Mouse (Mus musculus) T-helper 2 cell (primary cell): ENCODE measurements around the gene Usp4.

ENCODE experiments used
- in situ Hi-C: fragments of 300-600 bp; cut with MboI, MseI; formaldehyde crosslinking; loops from one replicate; pipeline ENCODE4 v1.15.1; 2025; ENCODE audit warnings: high pct_unique_total_duplicates

The Usp4 gene

GRCm38 (mm10) chr9:108347540-108348289 is at the start of gene Usp4:
Gene Usp4 (plus strand): TSS chr9:108347853.
- in situ Hi-C loops: loop anchor here (5.0 kb wide), 1 partner anchor 45 kb away; no protein-coding TSS in a partner anchor

DNA sequence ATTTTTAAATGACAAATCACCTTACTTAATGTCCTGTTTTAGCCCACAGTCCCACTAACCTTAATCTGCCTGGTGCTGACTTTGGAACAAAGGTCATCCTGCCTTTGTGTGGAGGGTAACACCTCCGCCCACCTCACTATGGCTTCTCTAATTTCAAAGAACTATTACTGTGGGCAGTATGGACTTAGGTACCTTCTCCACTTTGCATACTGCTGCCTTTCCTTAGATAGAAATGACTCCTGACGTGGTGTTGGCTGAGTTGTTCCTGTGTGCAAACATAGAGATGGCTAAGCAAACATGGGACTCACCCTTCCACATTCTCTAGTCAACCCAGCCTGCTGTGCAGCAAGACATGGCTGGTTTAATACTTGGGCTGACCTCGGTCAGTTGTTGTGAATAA is 45.8 kb upstream of the Usp4 start:
- in situ Hi-C loops: loop anchor here (5.0 kb wide), 1 partner anchor 45 kb away; the partner anchor contains the start of gene Usp4

DNA sequence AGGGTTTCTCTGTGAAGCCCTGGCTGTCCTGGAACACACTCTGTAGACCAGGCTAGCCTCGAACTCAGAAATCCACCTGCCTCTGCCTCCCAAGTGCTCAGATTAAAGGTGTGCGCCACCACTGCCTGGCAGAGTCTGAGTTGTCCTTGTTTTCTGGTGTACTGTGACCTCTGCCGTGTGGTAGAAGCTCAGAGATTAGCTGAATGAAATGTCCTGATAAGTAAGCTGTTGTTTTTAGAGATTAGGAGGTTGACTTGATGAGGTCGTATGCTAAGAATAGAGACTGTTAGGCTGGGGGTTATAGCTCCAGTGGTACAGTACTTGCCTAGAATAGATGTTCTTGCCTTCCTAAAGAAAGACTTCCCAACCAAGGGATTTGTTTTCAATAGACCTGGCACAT is 42.9 kb upstream of the Usp4 start:
- in situ Hi-C loops: loop anchor here (5.0 kb wide), 1 partner anchor 43 kb away; the partner anchor contains the start of gene Usp4

- in situ Hi-C loops: no loop called here
Measured at GRCm38 (mm10) chr9:108305170-108305569, 42.5 kb upstream of the Usp4 start.

DNA sequence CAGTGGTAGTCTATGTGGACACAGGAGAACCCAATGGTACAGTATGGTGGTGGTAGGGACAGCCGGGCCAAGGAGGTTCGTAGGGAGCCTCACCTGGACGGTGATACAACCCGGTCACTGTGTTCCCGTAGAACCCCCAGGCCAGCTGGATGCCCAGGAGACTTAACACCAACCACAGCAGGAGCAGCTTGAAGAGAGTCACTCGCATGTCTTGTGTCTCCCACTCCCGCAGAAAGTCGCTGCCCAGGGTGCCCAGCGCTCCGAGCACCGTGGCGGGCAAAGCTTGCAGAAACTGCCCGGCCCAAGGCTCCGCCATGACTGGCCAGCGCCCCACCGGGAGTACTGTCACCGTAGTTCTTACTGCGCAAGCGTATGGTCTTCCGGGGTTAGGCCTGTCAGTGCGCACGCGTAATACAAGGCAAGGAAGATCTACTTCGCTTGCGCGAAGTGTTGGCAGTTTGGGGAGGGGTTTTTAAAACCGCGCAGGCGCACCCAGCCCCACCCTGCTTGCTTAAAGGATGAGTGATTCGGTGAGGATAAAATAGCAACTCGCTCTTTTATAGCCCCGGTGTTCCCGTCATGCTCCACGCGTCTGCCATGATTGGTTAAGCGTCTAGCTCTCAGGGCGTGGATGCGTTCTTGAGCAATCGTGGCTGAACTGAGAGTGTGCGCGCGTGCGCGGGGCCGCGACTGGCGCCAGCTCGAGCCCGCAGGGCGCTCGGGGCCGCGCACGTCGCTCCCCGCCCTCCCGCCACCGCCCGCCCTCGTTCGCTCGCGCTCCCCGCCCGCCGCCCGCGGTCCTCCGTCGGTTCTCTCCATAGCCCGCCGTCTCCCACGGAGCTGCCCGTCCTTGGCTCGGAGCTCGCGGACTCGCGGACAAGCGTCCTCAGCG is 41.8 kb upstream of the Usp4 start, which contains the start of the genes Rhoa and Tcta:
Gene Rhoa (plus strand): TSS at position 501 of the 892 bp plus-strand sequence.
Gene Tcta (minus strand): TSS at position 532 of the 892 bp plus-strand sequence.
- in situ Hi-C loops: no loop called here

DNA sequence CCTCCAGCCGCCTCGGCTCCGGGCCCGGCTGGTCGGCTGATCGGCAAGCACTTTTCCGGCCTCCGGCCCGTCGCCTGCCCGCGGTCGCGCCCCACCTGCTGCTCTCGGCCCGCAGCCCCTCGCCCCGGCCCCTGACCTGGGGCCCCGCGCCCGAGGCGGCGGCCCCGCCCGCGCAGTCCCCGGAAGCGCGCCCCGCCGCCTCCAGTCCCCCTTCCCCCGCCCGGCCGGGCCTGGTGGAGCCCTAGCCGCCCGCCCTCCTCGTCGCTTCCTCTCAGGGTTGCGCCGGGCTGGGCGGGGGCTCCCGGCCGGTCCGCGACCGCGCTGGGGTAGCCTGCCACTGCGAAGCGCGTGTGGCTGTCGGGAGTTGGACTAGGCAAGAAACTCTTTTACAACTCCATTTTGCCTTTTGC is 41.1 kb upstream of the Usp4 start:
- in situ Hi-C loops: no loop called here

- in situ Hi-C loops: no loop called here
Measured at GRCm38 (mm10) chr9:108307021-108307807, 40.4 kb upstream of the Usp4 start.

DNA sequence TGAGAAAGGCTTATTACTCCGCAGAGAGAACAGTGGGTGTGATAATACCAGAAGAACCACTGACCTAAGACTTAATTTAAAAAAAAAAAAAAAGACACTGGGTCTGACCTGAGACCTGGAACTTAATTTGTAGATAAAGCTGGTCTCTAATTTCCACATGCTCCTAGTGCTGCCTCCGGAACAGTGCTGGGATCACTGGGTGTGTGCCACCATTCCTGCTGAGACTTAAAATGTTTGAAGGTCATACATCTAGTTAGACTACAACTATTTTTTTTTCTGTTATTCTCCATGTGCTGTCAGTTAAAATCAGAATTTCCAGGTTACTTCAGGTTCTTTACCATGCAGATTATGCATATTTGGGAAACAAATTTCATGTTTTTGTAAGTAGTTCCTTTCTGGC is 39.5 kb upstream of the Usp4 start:
- in situ Hi-C loops: no loop called here

GRCm38 (mm10) chr9:108317572-108317971 is 30.1 kb upstream of the Usp4 start:
- in situ Hi-C loops: loop anchor here (10.0 kb wide), 1 partner anchor 1867 kb away; no protein-coding TSS in a partner anchor

GRCm38 (mm10) chr9:108318462-108318861 is 29.2 kb upstream of the Usp4 start:
- in situ Hi-C loops: loop anchor here (10.0 kb wide), 1 partner anchor 1866 kb away; no protein-coding TSS in a partner anchor

DNA sequence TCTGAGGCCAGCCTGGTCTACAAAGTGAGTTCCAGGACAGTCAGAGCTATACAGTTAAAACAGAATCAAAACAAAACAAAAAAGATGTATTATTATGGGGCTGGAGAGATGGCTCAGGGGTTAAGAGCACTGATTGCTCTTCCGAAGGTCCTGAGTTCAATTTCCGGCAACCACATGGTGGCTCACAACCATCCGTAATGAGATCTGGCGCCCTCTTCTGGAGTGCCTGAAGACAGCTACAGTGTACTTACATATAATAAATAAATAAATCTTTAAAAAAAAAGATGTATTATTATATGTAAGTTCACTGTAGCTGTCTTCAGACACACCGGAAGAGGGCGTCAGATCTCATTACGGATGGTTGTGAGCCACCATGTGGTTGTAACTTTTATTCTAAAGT is 25.6 kb upstream of the Usp4 start:
- in situ Hi-C loops: loop anchor here (10.0 kb wide), 1 partner anchor 63 kb away; no protein-coding TSS in a partner anchor

GRCm38 (mm10) chr9:108324784-108325183 is 22.9 kb upstream of the Usp4 start:
- in situ Hi-C loops: loop anchor here (10.0 kb wide), 1 partner anchor 60 kb away; no protein-coding TSS in a partner anchor

DNA sequence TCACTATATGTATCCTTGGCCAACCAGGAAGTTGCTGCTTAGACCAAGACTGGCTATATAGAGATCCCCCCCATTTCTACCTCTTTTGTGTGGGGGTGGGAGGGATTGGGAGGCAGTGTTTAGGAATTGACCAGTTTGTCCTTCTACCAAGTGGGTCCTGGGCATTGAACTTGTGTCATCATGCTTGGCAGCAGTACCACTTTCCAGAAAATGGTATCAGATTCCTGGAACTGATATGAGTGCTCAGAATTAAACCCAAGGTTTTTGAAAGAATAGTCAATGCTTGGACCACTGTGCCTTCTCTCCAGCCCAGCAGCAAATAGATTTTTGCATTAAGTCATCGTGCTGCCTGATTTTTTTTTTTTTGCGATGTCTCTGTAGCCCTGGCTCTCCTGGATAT is 21.8 kb upstream of the Usp4 start:
- in situ Hi-C loops: loop anchor here (10.0 kb wide), 1 partner anchor 59 kb away; no protein-coding TSS in a partner anchor

DNA sequence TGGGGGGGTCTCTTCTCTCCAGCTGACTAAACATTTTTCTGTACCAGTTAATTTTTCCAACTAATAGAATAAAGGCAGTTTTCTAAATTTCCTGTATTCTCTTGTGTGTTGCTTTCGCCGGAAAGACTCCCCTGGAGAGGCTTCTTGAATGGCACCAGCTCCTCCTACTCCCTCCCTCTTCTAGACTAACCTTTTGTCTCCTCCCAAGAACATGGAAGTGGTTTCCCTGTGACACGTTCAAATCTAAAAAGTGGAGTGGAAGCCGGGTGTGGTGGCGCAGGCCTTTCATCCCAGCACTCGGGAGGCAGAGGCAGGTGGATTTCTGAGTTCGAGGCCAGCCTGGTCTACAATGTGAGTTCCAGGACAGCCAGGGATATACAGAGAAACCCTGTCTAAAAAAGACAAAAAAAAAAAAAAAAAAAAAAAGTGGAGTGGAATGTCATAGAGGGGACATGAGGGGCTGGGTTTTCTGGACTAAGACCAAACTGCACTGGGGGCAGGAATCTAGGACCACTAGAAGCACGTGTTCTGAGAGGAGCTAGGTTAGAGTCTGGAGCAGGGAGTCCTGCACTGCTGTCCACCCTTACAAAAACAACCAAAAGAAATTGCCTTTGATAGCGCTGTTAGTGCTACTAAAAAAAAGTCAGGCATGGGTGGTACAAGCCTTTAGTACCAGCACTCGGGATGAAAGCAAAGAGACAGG is 9.7 kb upstream of the Usp4 start:
- in situ Hi-C loops: no loop called here

- in situ Hi-C loops: no loop called here
Measured at GRCm38 (mm10) chr9:108338551-108338885, 9.1 kb upstream of the Usp4 start.

DNA sequence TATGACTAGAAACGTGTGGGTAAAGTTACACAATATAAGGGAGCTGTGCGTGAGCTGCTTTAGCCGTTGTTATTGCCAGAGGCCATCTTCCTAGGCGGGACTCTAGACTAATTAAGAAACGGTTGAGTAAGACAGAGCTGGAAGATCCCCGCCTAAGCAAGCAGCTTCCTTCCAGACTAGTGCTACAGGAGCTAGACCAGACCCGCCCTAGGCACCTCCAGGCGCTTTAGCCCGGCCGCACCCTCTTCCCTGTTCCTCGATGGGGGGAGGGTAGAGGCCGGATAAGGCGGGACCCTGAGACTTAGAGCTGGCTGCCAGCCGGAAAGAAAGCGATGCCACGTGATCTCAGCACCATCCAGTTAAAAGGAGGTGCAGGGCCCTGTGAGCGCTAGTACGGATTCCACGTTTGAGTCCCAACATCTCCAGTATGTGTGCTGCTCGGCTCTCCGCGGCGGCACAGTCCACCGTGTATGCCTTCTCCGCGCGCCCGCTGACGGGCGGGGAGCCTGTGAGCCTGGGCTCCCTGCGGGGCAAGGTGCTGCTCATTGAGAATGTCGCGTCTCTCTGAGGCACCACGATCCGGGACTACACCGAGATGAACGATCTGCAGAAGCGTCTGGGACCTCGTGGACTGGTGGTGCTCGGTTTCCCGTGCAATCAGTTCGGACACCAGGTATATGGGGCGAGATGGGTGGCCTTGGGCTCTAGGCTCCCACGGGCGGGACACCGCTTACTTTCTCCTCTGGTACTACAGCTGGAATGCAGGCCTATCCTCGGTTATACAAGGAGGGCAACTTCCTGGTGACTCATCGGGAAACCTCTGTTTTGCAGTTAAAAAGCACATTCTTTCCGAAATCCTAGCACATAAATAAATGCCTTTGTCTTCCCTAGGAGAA is 8.5 kb upstream of the Usp4 start, which contains the start of gene Gpx1:
Gene Gpx1 (plus strand): TSS at position 18 of the 896 bp plus-strand sequence.
- in situ Hi-C loops: no loop called here

DNA sequence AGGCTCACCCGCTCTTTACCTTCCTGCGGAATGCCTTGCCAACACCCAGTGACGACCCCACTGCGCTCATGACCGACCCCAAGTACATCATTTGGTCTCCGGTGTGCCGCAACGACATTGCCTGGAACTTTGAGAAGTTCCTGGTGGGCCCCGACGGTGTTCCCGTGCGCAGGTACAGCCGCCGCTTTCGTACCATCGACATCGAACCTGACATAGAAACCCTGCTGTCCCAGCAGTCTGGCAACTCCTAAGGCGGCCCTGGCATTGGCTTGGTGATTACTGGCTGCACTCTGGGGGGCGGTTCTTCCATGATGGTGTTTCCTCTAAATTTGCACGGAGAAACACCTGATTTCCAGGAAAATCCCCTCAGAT is 7.8 kb upstream of the Usp4 start:
- in situ Hi-C loops: no loop called here

DNA sequence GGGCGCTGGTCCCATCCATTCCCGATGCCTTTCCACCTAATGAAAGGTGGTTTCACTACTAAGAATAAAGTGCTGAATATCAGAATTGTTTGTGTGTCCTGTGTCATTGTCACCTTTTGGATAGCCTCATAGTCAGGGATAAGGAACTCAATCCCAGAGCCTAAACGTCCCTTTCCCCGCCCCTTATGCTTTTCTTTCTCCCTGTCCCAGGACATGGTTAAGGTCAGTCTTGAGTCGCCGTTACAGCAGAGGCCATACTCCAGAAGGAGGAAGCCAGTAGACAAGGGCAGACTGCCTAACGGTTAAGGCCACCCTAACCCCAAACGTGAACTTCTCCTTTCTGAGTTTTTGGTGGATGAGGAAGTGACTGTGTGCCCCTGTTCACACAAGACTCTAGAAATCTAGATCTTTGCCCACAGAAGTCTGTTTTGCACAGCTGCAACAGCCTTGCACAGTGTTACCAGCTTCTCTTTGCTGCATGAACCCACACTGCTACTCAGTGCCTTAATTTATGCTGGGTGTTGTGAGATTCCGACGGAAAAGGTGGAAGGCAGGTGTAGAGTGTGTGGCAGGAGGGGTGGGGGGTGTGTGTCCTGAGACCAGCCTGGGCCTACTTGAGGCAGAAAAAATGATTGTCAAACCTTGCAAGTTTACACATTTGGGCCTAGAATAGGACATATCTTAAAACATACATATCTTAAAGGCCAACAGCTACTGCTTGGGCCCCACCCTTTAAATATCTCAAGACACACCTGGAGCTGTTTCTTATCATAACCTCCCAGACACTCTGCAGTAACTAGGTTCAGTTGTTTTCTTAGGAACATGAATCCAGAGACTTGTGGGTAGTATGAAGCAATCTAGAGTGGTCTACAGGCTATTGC is 7.2 kb upstream of the Usp4 start:
- in situ Hi-C loops: no loop called here

DNA sequence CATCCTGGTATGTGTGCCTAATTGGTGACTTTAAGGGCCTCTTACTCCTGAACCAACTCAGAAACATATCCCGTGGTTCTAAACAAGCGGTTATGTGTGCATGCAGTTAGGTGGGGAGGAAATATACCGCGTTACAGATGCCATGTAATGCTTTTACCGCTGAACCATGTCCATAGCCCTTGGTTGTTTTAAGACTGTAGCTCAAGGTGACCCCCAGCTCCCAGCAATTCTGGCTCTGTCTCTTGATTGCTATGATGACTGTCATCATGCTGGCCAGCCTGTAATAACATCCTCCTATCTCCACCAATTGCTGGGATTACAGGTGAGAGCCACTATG is 6.5 kb upstream of the Usp4 start:
- in situ Hi-C loops: no loop called here
